Mouse (Mus musculus): ENCODE measurements around the gene Prmt3.

- TF ChIP-seq CTCF (IDR thresholded peaks at IDR 0.05; ENCODE audit: control insufficient read depth, insufficient read depth, low read length): no peak
- TF ChIP-seq POLR2A (IDR thresholded peaks at IDR 0.05; ENCODE audit: borderline replicate concordance, control insufficient read depth, low read depth, low read length): no peak
Observed at GRCm38 (mm10) chr7:49807846-49808622, 29.9 kb downstream of the Prmt3 start.

Measured in bone marrow, adult 2 months (tissue).